Mouse (Mus musculus): ENCODE results near the gene Wfdc2. TPM values are rescaled to one million over a fixed set of nuclear protein-coding genes. Genes with fewer than 3 reads are reported as not detected.
A peak's percentile ranks its signal among the peaks of the same experiment; 100 is the strongest.
"Not testable (repeated sequence)": the region's sequence is repeated elsewhere in the genome, so short reads cannot be mapped to it uniquely, and the experiment has no call there.

Gene Wfdc2
- polyA plus RNA-seq, 1 experiment, result 0.51 TPM

- H3K27ac ChIP-seq (ENCODE audit: control insufficient read depth, insufficient read depth, low read depth, low read length), result no peak overlapping the region
- H3K4me3 ChIP-seq (ENCODE audit: control insufficient read depth, low read depth, low read length), result no peak overlapping the region
- no peaks in the 10 kb centered on the region for H3K36me3 ChIP-seq (ENCODE audit: control insufficient read depth, insufficient read depth, low read length)
- TF ChIP-seq CTCF (IDR thresholded peaks at IDR 0.05; ENCODE audit: control insufficient read depth, insufficient read depth, insufficient replicate concordance, low read depth, low read length), result no peak
- TF ChIP-seq POLR2A (IDR thresholded peaks at IDR 0.05; ENCODE audit: control insufficient read depth, low read depth, low read length), result no peak
- 0 out of 2 replicates have a peak, but pooled peaks cover 2% of the 10 kb centered on the region for H3K27me3 ChIP-seq (ENCODE audit: control insufficient read depth, insufficient read depth, low read length)
- H3K4me1 ChIP-seq (ENCODE audit: control insufficient read depth, insufficient read depth, low read length), result peaks cover 6% of the 10 kb centered on the region
Observed at GRCm38 (mm10) chr2:164560106-164560505, 2.1 kb upstream of the Wfdc2 start.

- H3K36me3 ChIP-seq (ENCODE audit: control insufficient read depth, insufficient read depth, low read length), result no peaks in the 10 kb centered on the region
- 0 out of 2 replicates have a peak, but pooled peaks cover 2% of the 10 kb centered on the region for H3K27me3 ChIP-seq (ENCODE audit: control insufficient read depth, insufficient read depth, low read length)
- TF ChIP-seq CTCF (IDR thresholded peaks at IDR 0.05; ENCODE audit: control insufficient read depth, insufficient read depth, insufficient replicate concordance, low read depth, low read length) (no peak), POLR2A (IDR thresholded peaks at IDR 0.05; ENCODE audit: control insufficient read depth, low read depth, low read length) (no peak)
- no peak overlapping the region for H3K27ac ChIP-seq (ENCODE audit: control insufficient read depth, insufficient read depth, low read depth, low read length)
- peaks cover 6% of the 10 kb centered on the region for H3K4me1 ChIP-seq (ENCODE audit: control insufficient read depth, insufficient read depth, low read length)
- H3K4me3 ChIP-seq (ENCODE audit: control insufficient read depth, low read depth, low read length), result peak overlapping the region; percentile 4
Observed at GRCm38 (mm10) chr2:164563339-164564038, 1.3 kb downstream of the Wfdc2 start.

GRCm38 (mm10) chr2:164564346-164564745, 2.1 kb downstream of the Wfdc2 start:
- Histone ChIP-seq H3K4me1 (ENCODE audit: control insufficient read depth, insufficient read depth, low read length) (peaks cover 6% of the 10 kb centered on the region), H3K27ac (ENCODE audit: control insufficient read depth, insufficient read depth, low read depth, low read length) (no peak overlapping the region), H3K27me3 (ENCODE audit: control insufficient read depth, insufficient read depth, low read length) (0 out of 2 replicates have a peak, but pooled peaks cover 2% of the 10 kb centered on the region), H3K4me3 (ENCODE audit: control insufficient read depth, low read depth, low read length) (no peak overlapping the region), H3K36me3 (ENCODE audit: control insufficient read depth, insufficient read depth, low read length) (no peaks in the 10 kb centered on the region)
- TF ChIP-seq POLR2A (IDR thresholded peaks at IDR 0.05; ENCODE audit: control insufficient read depth, low read depth, low read length) (no peak), CTCF (IDR thresholded peaks at IDR 0.05; ENCODE audit: control insufficient read depth, insufficient read depth, insufficient replicate concordance, low read depth, low read length) (no peak)

GRCm38 (mm10) chr2:164566997-164567396, 4.8 kb downstream of the Wfdc2 start:
- Histone ChIP-seq H3K4me3 (ENCODE audit: control insufficient read depth, low read depth, low read length) (no peak overlapping the region), H3K27ac (ENCODE audit: control insufficient read depth, insufficient read depth, low read depth, low read length) (no peak overlapping the region), H3K27me3 (ENCODE audit: control insufficient read depth, insufficient read depth, low read length) (0 out of 2 replicates have a peak, but pooled peaks cover 2% of the 10 kb centered on the region), H3K36me3 (ENCODE audit: control insufficient read depth, insufficient read depth, low read length) (no peaks in the 10 kb centered on the region), H3K4me1 (ENCODE audit: control insufficient read depth, insufficient read depth, low read length) (peaks cover 6% of the 10 kb centered on the region)
- TF ChIP-seq POLR2A (IDR thresholded peaks at IDR 0.05; ENCODE audit: control insufficient read depth, low read depth, low read length) (no peak), CTCF (IDR thresholded peaks at IDR 0.05; ENCODE audit: control insufficient read depth, insufficient read depth, insufficient replicate concordance, low read depth, low read length) (peak; percentile 60; the same call in 1 of the 2 replicates)

- TF ChIP-seq POLR2A (IDR thresholded peaks at IDR 0.05; ENCODE audit: control insufficient read depth, low read depth, low read length) (no peak), CTCF (IDR thresholded peaks at IDR 0.05; ENCODE audit: control insufficient read depth, insufficient read depth, insufficient replicate concordance, low read depth, low read length) (no peak)
- H3K27me3 ChIP-seq (ENCODE audit: control insufficient read depth, insufficient read depth, low read length), result 0 out of 2 replicates have a peak, but pooled peaks cover 2% of the 10 kb centered on the region
- no peak overlapping the region for H3K4me3 ChIP-seq (ENCODE audit: control insufficient read depth, low read depth, low read length)
- peaks cover 6% of the 10 kb centered on the region for H3K4me1 ChIP-seq (ENCODE audit: control insufficient read depth, insufficient read depth, low read length)
- H3K27ac ChIP-seq (ENCODE audit: control insufficient read depth, insufficient read depth, low read depth, low read length), result no peak overlapping the region
- H3K36me3 ChIP-seq (ENCODE audit: control insufficient read depth, insufficient read depth, low read length), result no peaks in the 10 kb centered on the region
Observed at GRCm38 (mm10) chr2:164567460-164567859, 5.2 kb downstream of the Wfdc2 start.

GRCm38 (mm10) chr2:164573359-164573758, 11.1 kb downstream of the Wfdc2 start, which contains the start of gene Spint3:
Spint3 (minus strand) TSS chr2:164573459.
- H3K27me3 ChIP-seq (ENCODE audit: control insufficient read depth, insufficient read depth, low read length); H3K4me3 ChIP-seq (ENCODE audit: control insufficient read depth, low read depth, low read length); H3K27ac ChIP-seq (ENCODE audit: control insufficient read depth, insufficient read depth, low read depth, low read length); H3K4me1 ChIP-seq (ENCODE audit: control insufficient read depth, insufficient read depth, low read length); H3K36me3 ChIP-seq (ENCODE audit: control insufficient read depth, insufficient read depth, low read length): not testable (repeated sequence)

- H3K4me1 ChIP-seq (ENCODE audit: control insufficient read depth, insufficient read depth, low read length), result peaks cover 14% of the 10 kb centered on the region
- H3K36me3 ChIP-seq (ENCODE audit: control insufficient read depth, insufficient read depth, low read length); H3K4me3 ChIP-seq (ENCODE audit: control insufficient read depth, low read depth, low read length); H3K27me3 ChIP-seq (ENCODE audit: control insufficient read depth, insufficient read depth, low read length): not testable (repeated sequence)
- TF ChIP-seq POLR2A (IDR thresholded peaks at IDR 0.05; ENCODE audit: control insufficient read depth, low read depth, low read length), result 0 out of 2 replicates have a peak, but pooled peaks have one; percentile 29
- H3K27ac ChIP-seq (ENCODE audit: control insufficient read depth, insufficient read depth, low read depth, low read length), result peak within 1 kb of the TSS; percentile 51
Observed at GRCm38 (mm10) chr2:164585025-164585725, 23.0 kb downstream of the Wfdc2 start, which contains the start of gene Wfdc6a. Wfdc6a (minus strand) TSS chr2:164585447.

Measured in testis, adult 2 months (tissue).